Mouse (Mus musculus) limb, embryonic 14.5 days (tissue): ENCODE data around the gene Ufc1. TPM values are rescaled to one million over a fixed set of nuclear protein-coding genes. Genes with fewer than 3 reads are reported as not detected.
A peak's percentile ranks its signal among the peaks of the same experiment; 100 is the strongest.

Experiments used
- ATAC-seq: fragments of 200-750 bp; cut with Nextera tagmentation; 2 replicates; pipeline ENCODE4 v1.8.0; 2017; ENCODE audit warnings: low read depth, moderate number of reproducible peaks, moderate TSS enrichment; ENCODE audit not compliant: low FRiP score
- DNase-seq: peaks from one replicate; pipeline ENCODE4 v3.0.0-alpha.2; 2015; ENCODE audit warnings: low spot score
- H3K27ac ChIP-seq: fragments of 300-500 bp; sonication (generic); replicated peaks from 2 replicates; pipeline ENCODE4 v1.5.1; 2014; ENCODE audit warnings: low read depth, mild to moderate bottlenecking, low read length, moderate library complexity, mixed read lengths
- H3K27me3 ChIP-seq: fragments of 300-500 bp; sonication (generic); 2 replicates; pipeline ENCODE4 v1.6.1; 2014; ENCODE audit warnings: low read length, mixed read lengths; ENCODE audit not compliant: control insufficient read depth, insufficient read depth
- H3K36me3 ChIP-seq: fragments of 300-500 bp; sonication (generic); 2 replicates; pipeline ENCODE4 v1.6.1; 2014; ENCODE audit warnings: mild to moderate bottlenecking, low read length, moderate library complexity, mixed read lengths; ENCODE audit not compliant: control insufficient read depth, insufficient read depth
- H3K4me1 ChIP-seq: fragments of 300-500 bp; sonication (generic); 2 replicates; pipeline ENCODE4 v1.6.1; 2014; ENCODE audit warnings: antibody characterized with exemption, low read length, mixed read lengths; ENCODE audit not compliant: control insufficient read depth, insufficient read depth
- H3K4me2 ChIP-seq: fragments of 300-500 bp; sonication (generic); replicated peaks from 2 replicates; pipeline ENCODE4 v1.6.1; 2014; ENCODE audit warnings: low read depth, mild to moderate bottlenecking, low read length, moderate library complexity; ENCODE audit not compliant: severe bottlenecking
- H3K4me3 ChIP-seq: fragments of 300-500 bp; sonication (generic); replicated peaks from 2 replicates; pipeline ENCODE4 v1.5.1; 2014; ENCODE audit warnings: low read length
- H3K9ac ChIP-seq: fragments of 300-500 bp; sonication (generic); 2 replicates; pipeline ENCODE4 v1.6.1; 2014; ENCODE audit warnings: mild to moderate bottlenecking, low read depth, low read length, moderate library complexity; ENCODE audit not compliant: severe bottlenecking
- H3K9me3 ChIP-seq: fragments of 300-500 bp; sonication (generic); 2 replicates; pipeline ENCODE4 v1.6.1; 2016; ENCODE audit warnings: low read length; ENCODE audit not compliant: control insufficient read depth
- POLR2A ChIP-seq: fragments of 200-500 bp; IDR thresholded peaks from 2 replicates; pipeline ENCODE4 v1.8.0; 2012; ENCODE audit warnings: inconsistent platforms, mild to moderate bottlenecking, moderate library complexity, borderline replicate concordance; ENCODE audit not compliant: insufficient read depth, insufficient read length; ENCODE audit errors: extremely low read depth
- WGBS: fragments of 180-500 bp; shearing (Covaris S2); extraction: QIAGEN DNeasy Blood & Tissue Kit; methylation state at CpG from one replicate; pipeline ENCODE4 v1.1.7; 2014; 5-methylcytosine and 5-hydroxymethylcytosine counted together
- polyA plus RNA-seq, 2 experiments: library from polyadenylated mRNA; depleted of rRNA in 1 of 2; stranded (reverse) in 1 of 2; unstranded in 1 of 2; fragments of >200 nt; fragmentation: Nextera tagmentation in 1 of 2; extraction: Ambion mirVana in 1 of 2; gene quantifications; 2 replicates each; pipeline versions ENCODE4 v1.2.1 to v1.2.3; 2012 to 2014

The Ufc1 gene
- polyA plus RNA-seq, 2 experiments, result 60.9 to 133 TPM

GRCm38 (mm10) chr1:171250680-171251593 is 43.9 kb downstream of the Ufc1 start, which contains the start of gene Ndufs2:
Ndufs2 (minus strand) TSS chr1:171251388.
- peaks cover 45% of the 10 kb centered on the region for H3K4me1 ChIP-seq
- no peak for TF ChIP-seq POLR2A
- no peaks in the 10 kb centered on the region for H3K27me3 ChIP-seq
- no peaks in the 10 kb centered on the region for H3K9me3 ChIP-seq
- WGBS, result 14% methylated on average over 23 of the region's 26 CpGs
- ATAC-seq, result 0 out of 2 replicates have a peak, but pooled peaks have one; percentile 2
- peak within 1 kb of the TSS; percentile 70 for H3K4me2 ChIP-seq
- peak; percentile 46 for DNase-seq
- H3K4me3 ChIP-seq, result peak within 1 kb of the TSS; percentile 39
- peaks cover 14% of the 10 kb centered on the region; the same call in 1 of the 2 replicates for H3K36me3 ChIP-seq
- peak within 1 kb of the TSS; percentile 94 for H3K27ac ChIP-seq
- H3K9ac ChIP-seq, result peak within 1 kb of the TSS; percentile 52

DNA sequence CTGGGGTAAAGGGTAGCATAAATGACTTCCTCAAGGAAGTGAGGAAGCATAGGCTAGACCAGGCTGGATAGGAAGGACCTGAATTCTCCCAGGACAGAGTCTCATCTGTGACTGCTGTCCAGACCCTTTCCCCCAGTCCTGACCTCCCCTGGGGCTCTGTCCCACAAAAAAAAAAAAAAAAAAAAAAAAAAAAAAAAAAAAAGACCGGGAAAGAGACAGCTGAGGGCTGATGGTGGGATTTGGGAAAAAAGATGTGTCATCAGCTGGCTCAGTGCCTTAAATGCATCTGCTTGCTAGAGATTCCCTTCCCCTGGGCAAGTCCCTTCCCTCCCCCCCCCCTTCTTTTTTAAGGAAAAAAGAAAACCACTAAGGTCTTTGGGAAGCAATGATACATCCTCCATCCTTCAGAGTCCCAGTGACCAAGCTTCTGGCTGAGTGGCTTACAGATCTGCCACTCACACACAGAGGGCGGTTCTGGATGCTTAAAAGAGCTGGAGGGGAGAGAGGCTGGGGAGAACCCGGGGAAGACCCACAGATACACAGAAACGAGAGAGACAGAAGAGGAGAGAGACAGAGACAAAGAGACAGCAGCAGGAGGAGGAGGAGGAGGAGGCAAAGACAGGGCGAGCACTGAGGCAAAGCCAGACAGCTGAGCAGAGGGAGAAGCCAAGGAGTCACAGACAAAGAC is 44.8 kb downstream of the Ufc1 start, which contains the start of gene Adamts4:
TSS of gene Adamts4 (plus strand) at position 509 of the 688 bp plus-strand sequence.
- Histone ChIP-seq H3K9ac (peak within 1 kb of the TSS; percentile 52), H3K36me3 (peaks cover 14% of the 10 kb centered on the region), H3K4me3 (peak within 1 kb of the TSS; percentile 39), H3K27me3 (no peaks in the 10 kb centered on the region), H3K9me3 (no peaks in the 10 kb centered on the region), H3K4me2 (peak within 1 kb of the TSS; percentile 70), H3K4me1 (peaks cover 45% of the 10 kb centered on the region), H3K27ac (peak within 1 kb of the TSS; percentile 94)
- 20% methylated on average over 5 of the region's 5 CpGs for WGBS
- TF ChIP-seq POLR2A, result no peak
- no peak for ATAC-seq
- peak; percentile 82 for DNase-seq

GRCm38 (mm10) chr1:171248386-171249226 is 46.2 kb downstream of the Ufc1 start:
- H3K4me1 ChIP-seq, result peaks cover 45% of the 10 kb centered on the region
- H3K4me3 ChIP-seq, result no peak overlapping the region
- no peak for ATAC-seq
- no peaks in the 10 kb centered on the region for H3K27me3 ChIP-seq
- 64% methylated on average over 3 of the region's 3 CpGs for WGBS
- H3K27ac ChIP-seq, result peak overlapping the region; percentile 69
- no peak overlapping the region for H3K4me2 ChIP-seq
- no peak for DNase-seq
- H3K9ac ChIP-seq, result no peak overlapping the region
- no peaks in the 10 kb centered on the region for H3K9me3 ChIP-seq
- TF ChIP-seq POLR2A, result no peak
- H3K36me3 ChIP-seq, result peaks cover 17% of the 10 kb centered on the region

GRCm38 (mm10) chr1:171247916-171248315 is 46.9 kb downstream of the Ufc1 start:
- no peaks in the 10 kb centered on the region for H3K9me3 ChIP-seq
- no peak overlapping the region for H3K9ac ChIP-seq
- peak overlapping the region; percentile 71; the same call in 1 of the 2 replicates for H3K4me3 ChIP-seq
- H3K27ac ChIP-seq, result peak overlapping the region; percentile 69
- no peak for TF ChIP-seq POLR2A
- 23% methylated on average over 4 of the region's 4 CpGs for WGBS
- DNase-seq (no peak), ATAC-seq (no peak)
- peaks cover 23% of the 10 kb centered on the region for H3K36me3 ChIP-seq
- H3K4me1 ChIP-seq, result peaks cover 45% of the 10 kb centered on the region
- H3K4me2 ChIP-seq, result peak overlapping the region; percentile 50
- no peaks in the 10 kb centered on the region for H3K27me3 ChIP-seq
